Mouse (Mus musculus): ENCODE data around the gene Irx4. TPM values are rescaled to one million over a fixed set of nuclear protein-coding genes. Genes with fewer than 3 reads are reported as not detected.

Gene Irx4
- not detected in 4 replicates for total RNA-seq (2023; ENCODE audit: inconsistent age)

GRCm38 (mm10) chr13:73260354-73261035 is at the start of gene Irx4:
Gene Irx4, plus strand, starts transcription at chr13:73260479.

Other genes starting within 250 kb of the Irx4 start
- 27.0 to 34.7 TPM (median 27.9 TPM) in 4 replicates for gene Mrpl36, start 68.0 kb downstream of the Irx4 start, total RNA-seq (2023; ENCODE audit: inconsistent age)
- 55.8 to 61.8 TPM (median 58.6 TPM) in 4 replicates for gene Ndufs6, start 68.1 kb downstream of the Irx4 start, total RNA-seq (2023; ENCODE audit: inconsistent age)
- gene Lpcat1, start 206.7 kb downstream of the Irx4 start, total RNA-seq (2023; ENCODE audit: inconsistent age): 108 to 130 TPM (median 124 TPM) in 4 replicates

All from B cell, adult (primary cell).